Mouse (Mus musculus) layer of hippocampus, postnatal 10 days (tissue): ENCODE results near the gene Slc22a1. TPM values are rescaled to one million over a fixed set of nuclear protein-coding genes. Genes with fewer than 3 reads are reported as not detected.
A peak's percentile ranks its signal among the peaks of the same experiment; 100 is the strongest.

Experiments
- DNase-seq, 2 experiments: peaks; one replicate each; pipeline ENCODE4 v3.0.0; 2021; ENCODE audit warnings: low spot score in 2 of 2
- total RNA-seq, 2 experiments: library from RNA; stranded (reverse); gene quantifications; 2 replicates each; pipeline ENCODE4 v1.2.3; 2021

Slc22a1 gene
- total RNA-seq, 2 experiments from 2014 or later: 1.9 TPM; not detected in 1

DNA sequence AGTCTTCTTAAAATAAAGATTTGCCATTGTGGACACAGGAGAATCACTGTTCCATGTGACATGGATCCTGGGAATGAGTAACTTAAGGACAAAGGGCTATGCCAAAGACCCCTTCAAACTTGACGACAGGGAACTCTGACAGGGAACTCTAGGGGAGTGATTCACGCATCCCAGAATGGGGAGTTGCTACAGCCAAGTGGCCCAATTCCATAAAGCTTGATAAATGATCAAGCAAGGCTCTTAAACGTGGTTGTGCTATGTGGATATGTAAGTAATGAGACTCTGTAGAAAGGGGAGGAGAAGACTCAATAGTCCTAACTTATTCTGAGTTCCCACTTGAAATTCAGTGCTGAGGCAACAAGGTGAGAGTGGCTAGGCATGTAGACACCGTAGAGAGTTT is 40.8 kb downstream of the Slc22a1 start:
- no peak for DNase-seq

DNA sequence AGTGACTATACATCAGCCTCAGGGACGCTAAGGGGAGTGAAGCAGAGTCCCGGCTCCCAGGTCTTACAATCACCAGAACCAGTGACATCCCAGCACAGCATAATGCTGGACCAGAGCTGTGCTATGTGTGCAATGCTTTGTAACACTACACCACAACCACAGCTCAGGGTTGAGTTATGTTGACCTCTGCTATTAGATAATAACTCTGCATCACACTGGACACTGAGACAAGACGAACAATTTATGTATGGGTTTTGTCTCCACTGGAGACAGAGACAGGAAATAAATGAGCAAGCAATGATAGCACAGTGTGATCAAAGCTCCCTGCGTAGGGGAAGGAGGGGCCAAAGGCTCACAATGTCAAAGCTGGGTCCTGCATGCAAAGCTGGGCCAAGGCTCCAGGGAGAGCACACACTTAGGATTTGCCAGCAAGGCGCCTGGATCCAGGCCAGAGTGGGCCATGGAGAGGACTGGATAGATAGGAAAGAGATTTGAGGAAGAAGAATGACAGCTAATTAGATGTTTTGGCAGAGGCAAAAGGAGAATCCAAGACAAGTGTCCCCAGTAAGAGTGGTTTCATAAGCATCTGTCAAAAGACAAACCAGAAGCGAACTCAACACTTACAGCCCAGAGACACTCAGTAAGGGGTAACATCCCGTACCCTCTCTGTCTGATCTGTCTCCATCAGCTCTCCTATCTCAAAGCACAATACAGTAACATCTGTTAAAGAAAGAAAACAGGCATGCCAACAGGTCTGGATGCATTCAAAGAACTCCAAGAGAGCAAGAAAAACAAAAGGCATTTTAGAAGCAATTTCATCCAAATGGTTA is 43.6 kb downstream of the Slc22a1 start:
- peak in 1 of 2 experiments; percentile 26 for DNase-seq

DNA sequence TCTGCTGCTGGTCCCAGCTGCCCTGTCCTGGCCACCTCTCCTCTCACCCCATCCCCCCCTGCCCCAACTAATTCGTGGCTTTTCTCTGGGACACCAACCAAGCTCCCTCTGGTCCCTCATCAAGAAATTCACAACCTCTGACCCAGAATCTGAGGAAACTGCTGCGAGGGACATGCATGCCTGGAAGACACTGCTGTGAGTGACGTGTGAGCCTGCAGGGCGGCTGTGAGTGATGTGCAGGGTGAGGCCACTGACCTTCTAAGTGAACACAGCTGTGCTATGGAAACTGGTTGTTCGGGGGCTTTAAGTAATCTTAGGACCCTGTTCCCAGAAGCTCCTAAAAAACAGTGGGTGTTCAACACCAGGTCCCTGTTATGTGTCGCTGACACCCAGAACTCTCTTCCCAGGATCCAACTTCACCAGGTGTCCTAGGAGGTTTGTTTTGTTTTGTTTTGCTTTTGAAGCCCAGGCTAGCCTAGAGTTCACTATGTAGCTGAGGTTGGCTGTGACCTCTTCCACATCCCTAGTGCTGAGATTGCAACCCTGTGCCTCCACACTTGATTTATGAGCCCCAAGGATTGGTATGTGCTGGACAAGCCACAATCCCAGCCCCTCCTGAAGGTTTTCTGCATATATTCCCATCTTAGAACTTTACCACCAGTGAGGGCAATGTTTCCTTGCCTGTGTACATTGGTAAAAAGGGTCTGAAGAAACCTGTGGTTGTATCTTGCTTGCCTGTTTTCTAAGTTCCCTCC is 44.5 kb downstream of the Slc22a1 start:
- no peak for DNase-seq

DNA sequence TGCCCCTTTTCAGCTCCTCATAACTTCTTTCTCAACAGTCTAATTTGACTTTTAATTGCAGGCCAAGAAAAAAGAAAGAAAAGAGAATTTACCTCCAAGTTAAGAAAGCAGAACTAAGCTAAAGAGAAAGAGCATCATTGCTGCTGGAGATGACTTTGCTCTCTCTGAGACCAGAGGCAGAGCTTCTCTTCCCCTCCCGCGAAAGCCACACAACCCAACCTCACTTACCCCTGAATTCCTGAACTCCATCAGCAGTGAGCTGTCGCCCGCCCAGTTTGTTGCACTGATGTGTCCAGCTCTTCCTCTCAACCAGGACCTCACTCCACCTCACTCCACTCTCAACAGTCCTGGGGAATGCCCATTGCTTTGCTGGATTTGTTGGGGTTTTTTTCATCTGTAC is 47.6 kb downstream of the Slc22a1 start:
- DNase-seq: no peak

DNA sequence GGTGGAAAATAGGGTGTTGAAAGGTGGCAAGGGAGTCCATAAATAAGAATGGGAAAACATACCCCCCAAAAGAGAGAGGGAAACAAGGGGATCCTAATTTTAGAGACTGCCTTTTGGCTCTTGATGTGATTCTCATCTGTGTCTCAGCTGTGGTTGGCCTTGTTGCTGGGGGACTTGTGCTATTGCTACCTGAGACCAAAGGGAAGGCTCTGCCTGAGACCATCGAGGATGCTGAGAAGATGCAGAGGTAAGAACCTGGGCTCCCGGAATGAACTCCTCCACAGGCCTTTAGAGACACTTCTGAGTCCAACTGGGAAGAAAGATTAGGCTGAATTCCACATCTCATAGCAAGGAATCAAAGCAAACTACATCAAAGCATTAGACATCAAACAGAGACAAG is 56.0 kb downstream of the Slc22a1 start:
- DNase-seq: no peak

DNA sequence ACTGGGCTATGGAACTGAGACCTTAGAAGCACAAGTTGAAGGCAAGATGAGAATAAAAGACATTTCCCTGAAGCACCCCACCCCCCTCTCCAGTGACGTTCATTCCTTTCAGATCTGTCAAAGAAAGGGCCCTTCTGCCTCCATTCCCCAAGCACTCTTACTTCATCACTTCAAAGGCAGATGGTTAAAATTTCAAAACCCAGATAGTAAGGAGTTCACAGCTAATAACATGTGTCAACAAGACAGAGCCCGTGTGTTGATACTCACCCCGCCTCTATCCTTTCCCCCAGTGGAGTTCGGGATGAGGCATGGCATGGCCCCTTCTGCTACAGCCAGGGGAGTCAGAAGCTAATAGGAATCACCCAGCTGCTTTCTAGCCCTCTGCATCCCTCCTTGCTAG is 60.2 kb downstream of the Slc22a1 start:
- DNase-seq: no peak

DNA sequence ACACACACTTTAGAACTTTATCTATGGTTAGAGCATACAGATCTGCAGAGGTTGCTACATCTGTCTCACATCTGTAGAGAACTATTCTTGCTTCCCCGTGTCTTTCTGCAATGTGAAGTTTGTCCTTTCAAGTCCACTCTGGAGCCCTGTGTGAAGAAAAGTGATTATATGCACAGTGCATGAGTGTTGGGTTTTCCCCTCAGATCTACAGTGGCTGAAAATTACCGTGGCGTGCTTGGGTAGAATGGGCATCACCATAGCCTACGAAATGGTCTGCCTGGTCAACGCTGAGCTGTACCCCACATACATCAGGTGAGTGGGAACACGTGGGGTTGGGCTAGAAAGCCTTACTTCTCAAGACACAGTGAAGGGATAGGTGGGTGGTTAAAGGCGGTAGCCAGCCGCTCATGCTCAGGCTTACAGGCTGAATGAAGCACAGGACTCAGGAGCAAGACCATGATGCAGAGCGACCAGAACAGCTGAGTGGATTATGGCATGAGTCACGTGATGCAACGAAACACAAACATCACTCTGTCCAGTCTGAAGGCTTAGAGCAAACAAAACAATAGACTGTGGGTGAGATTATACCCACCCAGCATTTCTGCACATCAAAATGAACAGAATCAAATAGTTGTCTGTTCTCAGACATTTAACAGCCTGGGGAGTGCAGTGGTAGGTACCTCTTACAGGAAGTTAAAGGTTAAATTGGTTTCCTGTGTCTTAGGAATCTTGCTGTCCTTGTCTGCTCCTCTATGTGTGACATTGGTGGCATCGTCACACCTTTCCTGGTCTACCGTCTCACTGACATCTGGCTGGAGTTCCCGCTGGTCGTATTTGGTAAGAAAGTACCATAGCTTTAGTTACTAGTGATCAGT is 60.9 kb downstream of the Slc22a1 start:
- DNase-seq: no peak

DNA sequence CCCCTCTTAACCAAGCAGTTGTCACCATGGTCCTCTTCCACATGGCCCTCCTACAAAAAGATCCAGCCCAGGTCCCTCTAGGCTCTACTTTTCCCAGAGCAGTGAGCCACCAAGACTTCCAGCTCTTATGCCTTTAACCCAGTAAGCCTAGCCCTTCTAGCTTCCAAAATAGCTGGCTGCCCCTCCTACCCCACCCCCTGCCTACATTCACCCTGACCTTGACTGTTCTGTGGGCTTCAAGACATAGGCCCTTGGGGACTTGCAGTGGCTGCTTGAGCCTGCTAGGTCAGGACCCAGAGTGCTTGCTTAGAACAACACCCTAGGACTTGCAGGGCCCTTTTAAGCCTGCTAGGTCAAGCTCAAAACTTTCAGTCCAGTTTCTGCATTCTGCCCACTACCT is 68.4 kb downstream of the Slc22a1 start:
- DNase-seq: peak in 1 of 2 experiments; percentile 7

DNA sequence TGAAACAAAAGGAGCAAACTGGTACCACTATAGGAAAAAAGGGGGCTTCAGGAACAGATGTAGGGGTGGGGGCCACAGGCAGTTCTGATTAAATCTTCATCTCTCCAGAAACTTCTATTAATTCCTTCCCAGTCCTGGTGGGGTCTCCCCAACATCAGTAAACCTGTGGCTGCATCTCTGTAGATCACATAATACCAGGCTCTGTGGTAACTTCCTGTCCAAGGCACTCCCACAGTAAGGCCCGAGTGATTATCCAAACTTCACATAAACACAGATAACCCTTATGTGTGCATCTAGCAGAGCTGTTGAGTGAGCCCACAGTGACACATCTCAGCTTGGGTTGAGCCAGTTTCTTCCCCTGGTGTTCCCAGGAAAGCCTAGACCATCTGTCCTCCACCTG is 69.0 kb downstream of the Slc22a1 start:
- DNase-seq: no peak

Other genes with a start within 250 kb of the Slc22a1 start
- gene Slc22a3, start 168.1 kb downstream of the Slc22a1 start, total RNA-seq: 1 to 10 TPM; 3.6 to 4.2 TPM
- under 1 TPM; 0.27 to 0.65 TPM for gene Slc22a2, start 91.7 kb downstream of the Slc22a1 start, total RNA-seq
- gene Igf2r, start 93.8 kb upstream of the Slc22a1 start, total RNA-seq: 10 to 100 TPM; 25.5 to 27.7 TPM
- gene Mas1, start 192.3 kb upstream of the Slc22a1 start, total RNA-seq: 10 to 100 TPM; 31.6 to 34.5 TPM
- not detected for gene Mrgprh, start 200.2 kb upstream of the Slc22a1 start, total RNA-seq
- gene Pnldc1, start 234.4 kb upstream of the Slc22a1 start, total RNA-seq: 1 to 10 TPM; 1.3 to 2.8 TPM
- 100 to 1,000 TPM; 224 to 239 TPM for gene Tcp1, start 239.9 kb upstream of the Slc22a1 start, total RNA-seq
- gene Mrpl18, start 240.5 kb upstream of the Slc22a1 start, total RNA-seq: 10 to 100 TPM; 54.4 to 62.4 TPM